Mouse (Mus musculus) ES-Bruce4 (cell line): ENCODE data around the gene Ugt1a6a. TPM values are rescaled to one million over a fixed set of nuclear protein-coding genes. Genes with fewer than 3 reads are reported as not detected.
"Not testable (repeated sequence)": the region's sequence is repeated elsewhere in the genome, so short reads cannot be mapped to it uniquely, and the experiment has no call there.

Experiments used
- H3K27ac ChIP-seq: 2 replicates; pipeline ENCODE4 v1.5.1; 2012; ENCODE audit warnings: low read length, inconsistent platforms; ENCODE audit not compliant: insufficient read depth
- H3K27me3 ChIP-seq: 2 replicates; pipeline ENCODE4 v1.6.1; 2012; ENCODE audit warnings: mild to moderate bottlenecking, low read length, inconsistent platforms; ENCODE audit not compliant: control insufficient read depth, poor library complexity, insufficient read depth, severe bottlenecking
- H3K36me3 ChIP-seq: 2 replicates; pipeline ENCODE4 v1.6.1; 2012; ENCODE audit warnings: inconsistent platforms, mild to moderate bottlenecking, low read length, moderate library complexity; ENCODE audit not compliant: control insufficient read depth, poor library complexity, insufficient read depth, severe bottlenecking
- H3K4me1 ChIP-seq: one replicate; pipeline ENCODE4 v1.8.1; 2011; ENCODE audit warnings: low read length; ENCODE audit not compliant: control insufficient read depth, insufficient read depth
- H3K4me3 ChIP-seq: 2 replicates; pipeline ENCODE4 v1.5.1; 2011; ENCODE audit warnings: low read depth, mild to moderate bottlenecking, low read length
- H3K9ac ChIP-seq: 2 replicates; pipeline ENCODE4 v1.6.1; 2012; ENCODE audit warnings: low read depth, mild to moderate bottlenecking, inconsistent platforms; ENCODE audit not compliant: poor library complexity, severe bottlenecking
- H3K9me3 ChIP-seq: replicated peaks from 2 replicates; pipeline ENCODE4 v1.6.1; 2012; ENCODE audit warnings: mild to moderate bottlenecking, low read length, inconsistent platforms; ENCODE audit not compliant: control insufficient read depth, poor library complexity, insufficient read depth, severe bottlenecking
- CTCF ChIP-seq: IDR thresholded peaks from one replicate; pipeline ENCODE4 v1.8.1; 2011; ENCODE audit warnings: low read depth, low read length
- EP300 ChIP-seq: IDR thresholded peaks from 2 replicates; pipeline ENCODE4 v1.6.1; 2011; ENCODE audit warnings: low read depth, low read length; ENCODE audit not compliant: insufficient read depth
- POLR2A ChIP-seq: IDR thresholded peaks from one replicate; pipeline ENCODE4 v1.8.1; 2011; ENCODE audit warnings: low read length; ENCODE audit not compliant: insufficient read depth
- polyA plus RNA-seq: library from polyadenylated mRNA; stranded (reverse); fragments of >200 nt; gene quantifications from 2 replicates; pipeline ENCODE4 v1.2.4, GENCODE M21; 2011; ENCODE audit warnings: low read depth; ENCODE audit not compliant: missing spikeins, insufficient read depth, insufficient read length

Gene Ugt1a6a
- polyA plus RNA-seq, 1 experiment, result not detected

DNA sequence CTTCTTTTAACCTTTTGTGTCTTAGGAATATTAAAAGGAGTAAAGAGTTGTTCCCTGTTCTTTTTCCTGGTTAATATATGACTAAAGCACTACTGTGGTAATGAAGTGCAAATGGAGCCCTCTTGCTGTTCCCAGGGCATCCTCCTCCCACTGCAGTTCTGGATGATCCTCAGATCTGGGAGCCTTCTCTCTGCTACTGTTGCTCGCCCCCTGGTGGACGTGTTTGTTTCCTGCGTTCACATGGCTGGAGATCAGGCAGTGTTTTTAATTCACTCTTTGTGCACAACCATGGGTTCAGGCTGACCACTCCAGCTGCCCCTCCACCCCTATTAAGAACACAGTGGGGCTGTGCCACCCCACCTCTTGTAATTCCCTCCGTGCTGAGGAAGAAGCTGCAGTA is 14.1 kb upstream of the Ugt1a6a start:
- not testable (repeated sequence) for H3K27ac ChIP-seq, H3K9ac ChIP-seq, H3K4me1 ChIP-seq, H3K36me3 ChIP-seq, H3K9me3 ChIP-seq, H3K4me3 ChIP-seq, H3K27me3 ChIP-seq
- TF ChIP-seq CTCF, result peak; percentile 3

DNA sequence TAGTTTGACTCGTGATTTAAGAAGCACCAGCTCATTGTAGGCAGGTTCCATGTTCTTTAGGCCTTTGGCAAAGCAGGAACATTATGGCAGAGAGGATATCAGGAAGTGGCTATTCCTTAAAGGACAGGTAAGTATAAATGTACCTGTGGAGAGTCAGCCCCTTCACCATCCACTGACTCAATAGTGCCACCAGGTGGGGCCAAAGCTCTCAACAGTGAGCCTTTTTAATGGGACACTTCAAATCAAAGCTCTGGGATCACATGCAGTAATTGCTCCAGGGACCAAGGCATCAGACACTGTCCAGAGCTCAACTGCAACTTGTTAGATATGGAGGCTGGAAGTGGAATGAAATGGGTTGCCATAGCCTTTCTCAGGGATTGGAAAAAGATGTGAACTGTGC is 13.1 kb upstream of the Ugt1a6a start:
- H3K27ac ChIP-seq, H3K9ac ChIP-seq: not testable (repeated sequence)

DNA sequence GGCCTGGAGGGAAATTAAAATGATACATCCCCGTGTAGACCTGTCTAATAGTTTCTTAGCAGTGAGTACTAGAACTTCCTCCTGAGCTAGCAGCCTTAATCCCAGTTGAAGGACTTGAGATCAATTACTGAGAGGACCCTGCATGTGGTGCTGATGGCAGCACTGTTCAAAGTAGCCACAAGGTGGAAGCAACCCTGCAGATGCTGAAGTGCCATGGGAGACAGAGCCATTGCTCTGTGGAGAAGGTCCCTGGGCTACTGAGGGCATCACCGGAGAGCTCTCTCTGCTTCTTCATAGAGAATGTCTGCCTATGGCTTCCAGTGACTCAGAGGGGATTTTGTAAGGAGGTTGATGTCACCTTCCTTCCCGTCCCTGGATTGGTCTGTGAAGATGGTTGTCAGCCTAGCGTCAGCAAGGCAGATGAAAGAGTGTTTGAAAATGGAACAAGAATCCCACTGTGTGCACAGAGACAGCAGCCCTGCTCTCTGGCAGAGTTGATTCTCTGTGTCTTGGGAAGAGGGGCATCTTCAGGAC is 8.7 kb upstream of the Ugt1a6a start:
- not testable (repeated sequence) for H3K36me3 ChIP-seq, H3K4me1 ChIP-seq, H3K9ac ChIP-seq, H3K27me3 ChIP-seq, H3K9me3 ChIP-seq, H3K4me3 ChIP-seq, H3K27ac ChIP-seq

More for the DNA sequence above, 13.1 kb upstream of the Ugt1a6a start:
- not testable (repeated sequence) for H3K4me1 ChIP-seq, H3K36me3 ChIP-seq, H3K4me3 ChIP-seq, H3K9me3 ChIP-seq, H3K27me3 ChIP-seq

DNA sequence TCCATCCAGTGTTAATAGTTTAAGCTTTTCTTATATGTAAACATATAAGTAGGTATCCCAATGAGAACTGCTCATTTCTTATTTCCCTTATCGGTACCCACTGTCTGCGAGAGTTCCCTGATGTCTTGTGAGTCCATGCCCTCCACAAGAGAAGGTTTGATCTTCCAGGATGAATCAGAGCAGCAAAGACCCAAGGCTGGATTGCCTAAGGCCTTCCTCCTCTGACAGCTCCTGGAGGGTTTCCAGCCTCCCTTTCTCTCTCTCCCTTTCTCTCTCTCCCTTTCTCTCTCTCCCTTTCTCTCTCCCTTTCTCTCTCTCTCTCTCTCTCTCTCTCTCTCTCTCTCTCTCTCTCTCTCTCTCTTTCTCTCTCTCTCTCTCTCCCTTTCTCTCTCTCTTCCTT is 5.5 kb upstream of the Ugt1a6a start:
- not testable (repeated sequence) for H3K4me1 ChIP-seq, H3K4me3 ChIP-seq, H3K27me3 ChIP-seq, H3K9ac ChIP-seq, H3K9me3 ChIP-seq, H3K27ac ChIP-seq, H3K36me3 ChIP-seq

DNA sequence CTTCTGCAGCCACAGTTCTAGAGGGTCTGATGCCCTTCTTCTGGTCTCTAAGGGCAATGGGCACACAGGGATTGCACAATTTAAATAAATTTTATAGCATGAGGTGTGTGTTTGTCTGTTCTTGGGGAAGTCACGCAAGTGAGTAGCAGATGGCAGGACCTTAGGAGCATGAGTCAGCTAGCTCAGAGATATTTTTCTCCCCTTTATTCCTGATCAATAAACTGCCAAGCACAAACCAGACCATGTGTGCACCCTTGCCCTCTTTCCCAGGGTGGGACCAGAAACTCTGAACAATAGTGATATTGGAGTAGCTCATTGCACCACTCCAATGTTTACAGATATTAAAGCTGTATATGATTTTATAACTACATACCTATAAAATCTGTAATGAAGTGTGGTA is 4.4 kb upstream of the Ugt1a6a start:
- H3K27me3 ChIP-seq, H3K4me3 ChIP-seq, H3K4me1 ChIP-seq, H3K27ac ChIP-seq, H3K9ac ChIP-seq, H3K36me3 ChIP-seq, H3K9me3 ChIP-seq: not testable (repeated sequence)

DNA sequence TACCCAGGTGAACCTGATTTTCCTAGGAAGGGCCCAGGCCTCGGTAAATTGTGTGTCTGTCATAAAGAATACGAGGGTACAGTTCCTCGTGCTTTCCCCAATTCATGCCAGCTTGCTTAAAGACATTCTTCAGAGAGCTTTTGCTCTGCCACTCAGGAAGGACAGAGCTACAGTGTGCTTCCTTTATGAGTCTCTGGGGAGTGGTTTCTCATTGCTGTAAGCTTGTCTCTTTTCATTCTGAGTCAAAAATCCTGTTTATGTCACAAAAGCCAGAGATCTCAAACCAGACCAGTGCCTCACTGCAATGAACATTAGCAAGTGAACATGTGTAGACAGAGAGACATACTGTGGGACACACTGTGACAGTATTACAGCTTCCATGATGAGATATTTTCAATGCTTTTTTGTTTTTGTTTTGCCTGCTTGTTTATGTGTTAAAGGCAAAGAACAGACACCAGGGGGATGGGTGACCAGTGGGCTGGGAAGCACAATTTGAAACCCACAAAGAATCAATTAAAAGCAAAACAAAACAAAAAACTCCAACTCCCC is 627 bp upstream of the Ugt1a6a start:
- H3K27me3 ChIP-seq, result no peaks in the 10 kb centered on the region
- H3K9ac ChIP-seq, result no peak overlapping the region
- no peaks in the 10 kb centered on the region for H3K36me3 ChIP-seq
- H3K4me3 ChIP-seq, result no peak overlapping the region
- no peaks in the 10 kb centered on the region for H3K9me3 ChIP-seq
- TF ChIP-seq EP300 (no peak), CTCF (no peak), POLR2A (no peak)
- no peaks in the 10 kb centered on the region for H3K4me1 ChIP-seq
- no peak overlapping the region for H3K27ac ChIP-seq

DNA sequence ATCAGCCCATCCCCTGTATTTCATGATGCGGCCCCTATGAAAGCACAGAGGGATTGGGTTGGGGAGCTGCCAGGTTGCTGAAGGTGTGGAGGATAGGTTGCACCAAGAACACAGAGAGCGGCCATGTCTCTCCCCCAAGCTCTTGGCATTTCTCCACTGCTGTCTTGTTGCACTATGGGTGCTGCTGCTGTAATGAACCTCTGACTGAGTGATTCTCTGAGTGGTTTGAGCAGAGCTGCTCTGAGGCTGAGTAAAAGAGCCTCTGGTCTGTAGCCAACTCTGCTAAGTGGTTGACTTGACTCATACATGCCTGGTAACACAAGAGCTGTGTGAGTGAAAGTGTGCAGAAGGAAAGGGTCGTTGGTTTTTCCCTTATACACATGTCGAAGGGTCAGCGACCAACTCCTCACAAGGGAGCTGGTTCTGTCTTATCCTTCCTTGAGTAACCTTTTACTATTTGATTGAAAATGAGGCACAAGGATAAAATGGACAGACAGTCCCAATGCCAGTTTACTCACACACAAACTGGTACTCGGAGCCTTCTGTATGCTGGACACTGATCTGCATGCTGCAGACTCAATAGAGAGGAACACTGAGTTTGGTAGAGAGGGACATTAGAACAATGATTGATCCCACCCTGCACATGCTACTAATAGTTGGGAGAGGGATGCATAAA is 758 bp downstream of the Ugt1a6a start:
- H3K27me3 ChIP-seq, H3K4me3 ChIP-seq, H3K9me3 ChIP-seq, H3K27ac ChIP-seq, H3K36me3 ChIP-seq, H3K4me1 ChIP-seq, H3K9ac ChIP-seq: not testable (repeated sequence)
